Mouse (Mus musculus) brain, embryonic 18.5 days (tissue): ENCODE measurements around the gene Olfr55.
"Not testable (repeated sequence)": the region's sequence is repeated elsewhere in the genome, so short reads cannot be mapped to it uniquely, and the experiment has no call there.

ENCODE experiments used
- DNase-seq: peaks from one replicate; pipeline ENCODE4 v3.0.0-alpha.2; 2012; ENCODE audit warnings: low read depth, low spot score

The Olfr55 gene

GRCm38 (mm10) chr17:33168147-33168546 lies at the start of gene Olfr55:
Gene Olfr55, plus strand, starts transcription at chr17:33168447.
- not testable (repeated sequence) for DNase-seq

GRCm38 (mm10) chr17:33124546-33124945 lies 43.7 kb upstream of the Olfr55 start:
- DNase-seq = no peak

- DNase-seq = no peak
Observed at GRCm38 (mm10) chr17:33126257-33126656, 42.0 kb upstream of the Olfr55 start.

GRCm38 (mm10) chr17:33139261-33139820 lies 28.9 kb upstream of the Olfr55 start, which contains the start of gene Morc2b:
Gene Morc2b, minus strand, starts transcription at chr17:33139683.
- no peak for DNase-seq

GRCm38 (mm10) chr17:33191002-33191401 lies 22.8 kb downstream of the Olfr55 start, which contains the start of gene Olfr239:
Gene Olfr239, plus strand, starts transcription at chr17:33191302.
- DNase-seq = not testable (repeated sequence)

GRCm38 (mm10) chr17:33221590-33221989 lies 53.3 kb downstream of the Olfr55 start, which contains the start of gene Olfr1564:
Gene Olfr1564, minus strand, starts transcription at chr17:33221690.
- DNase-seq = no peak
